Mouse (Mus musculus): ENCODE data around the gene Pgf. TPM values are rescaled to one million over a fixed set of nuclear protein-coding genes. Genes with fewer than 3 reads are reported as not detected.

Gene Pgf
- total RNA-seq, 1 experiment from 2014 or later, result 0.85 TPM

GRCm38 (mm10) chr12:85192461-85193108 lies 15.0 kb upstream of the Pgf start:
- peak; percentile 47 for DNase-seq

GRCm38 (mm10) chr12:85190290-85190689 lies 12.7 kb upstream of the Pgf start:
- no peak for DNase-seq

GRCm38 (mm10) chr12:85186361-85186760 lies 8.8 kb upstream of the Pgf start:
- no peak for DNase-seq

GRCm38 (mm10) chr12:85185810-85186209 lies 8.2 kb upstream of the Pgf start:
- DNase-seq, result no peak

- no peak for DNase-seq
These were observed 6.5 kb upstream of the Pgf start for GRCm38 (mm10) chr12:85184118-85184517.

- DNase-seq, result no peak
These were observed 5.3 kb upstream of the Pgf start for GRCm38 (mm10) chr12:85182898-85183297.

- no peak for DNase-seq
These were observed 4.7 kb upstream of the Pgf start for GRCm38 (mm10) chr12:85182345-85182643.

- no peak for DNase-seq
These were observed 4.1 kb upstream of the Pgf start for GRCm38 (mm10) chr12:85181475-85182344.

- no peak for DNase-seq
These were observed 704 bp upstream of the Pgf start for GRCm38 (mm10) chr12:85178294-85178693.

GRCm38 (mm10) chr12:85176846-85177523 lies 605 bp downstream of the Pgf start:
- peak; percentile 59 for DNase-seq

- peak; percentile 29 for DNase-seq
These were observed 1.4 kb downstream of the Pgf start for GRCm38 (mm10) chr12:85175926-85176845.

- no peak for DNase-seq
These were observed 2.4 kb downstream of the Pgf start for GRCm38 (mm10) chr12:85175087-85175675.

- DNase-seq, result no peak
These were observed 3.6 kb downstream of the Pgf start for GRCm38 (mm10) chr12:85174016-85174415.

GRCm38 (mm10) chr12:85170948-85171307 lies 6.7 kb downstream of the Pgf start:
- DNase-seq, result no peak

GRCm38 (mm10) chr12:85170284-85170947 lies 7.2 kb downstream of the Pgf start:
- DNase-seq, result peak; percentile 65

GRCm38 (mm10) chr12:85169877-85170276 lies 7.7 kb downstream of the Pgf start:
- DNase-seq, result peak; percentile 37

- peak; percentile 93 for DNase-seq
These were observed 8.3 kb downstream of the Pgf start for GRCm38 (mm10) chr12:85169117-85169858.

GRCm38 (mm10) chr12:85166631-85167030 lies 11.0 kb downstream of the Pgf start:
- DNase-seq, result no peak

- DNase-seq, result no peak
These were observed 12.6 kb downstream of the Pgf start for GRCm38 (mm10) chr12:85164996-85165395.

- DNase-seq, result no peak
These were observed 18.0 kb downstream of the Pgf start for GRCm38 (mm10) chr12:85159592-85159991.

Data from adrenal gland, postnatal 14 days (tissue).